ENCODE assay signal across 8 mouse cellular contexts in genomic region chr1:88008211-88008697, GRCm38 (mm10). TPM values are rescaled to one million over a fixed set of nuclear protein-coding genes. Genes with fewer than 3 reads are reported as not detected.
A peak's percentile ranks its signal among the peaks of the same experiment; 100 is the strongest.
DNase-seq lines count a peak whose midpoint lies in the region; ATAC-seq and TF ChIP-seq lines count a peak whose summit lies in the region.

Usp40 (minus strand) TSS chr1:88008551.

- H3K79me2 ChIP-seq in liver, adult 2 months (ENCODE audit: control insufficient read depth, insufficient read depth, low read length): peaks cover 5% of the 10 kb centered on the region; the same call in 1 of the 2 replicates

- H3K4me2 ChIP-seq in heart, embryonic 11.5 days: peak within 1 kb of the TSS; percentile 59
- peak within 1 kb of the TSS; percentile 78 for H3K4me2 ChIP-seq in kidney, embryonic 16.5 days (replicated peaks; ENCODE audit: low read depth, low read length)
- peak within 1 kb of the TSS; percentile 55 for H3K4me2 ChIP-seq in stomach, embryonic 14.5 days (replicated peaks; ENCODE audit: low read depth, low read length)

- TF ChIP-seq CTCF in liver, adult 2 months (IDR thresholded peaks at IDR 0.05; ENCODE audit: low read depth, low read length): no peak

- no peaks in the 10 kb centered on the region for H3K27me3 ChIP-seq in heart, embryonic 11.5 days (ENCODE audit: control insufficient read depth, insufficient read depth, low read length)
- H3K27me3 ChIP-seq in kidney, embryonic 16.5 days (ENCODE audit: insufficient read depth, low read length): no peaks in the 10 kb centered on the region
- H3K27me3 ChIP-seq in liver, adult 2 months (ENCODE audit: control insufficient read depth, insufficient read depth, low read length): no peaks in the 10 kb centered on the region
- no peaks in the 10 kb centered on the region for H3K27me3 ChIP-seq in stomach, embryonic 14.5 days (ENCODE audit: control insufficient read depth, insufficient read depth, low read length)

- H3K27ac ChIP-seq in heart, embryonic 11.5 days (ENCODE audit: low read depth, low read length): peak within 1 kb of the TSS; percentile 84
- peak within 1 kb of the TSS; percentile 89 for H3K27ac ChIP-seq in kidney, embryonic 16.5 days (ENCODE audit: low read length)
- peak within 1 kb of the TSS; percentile 96 for H3K27ac ChIP-seq in liver, adult 2 months (replicated peaks; ENCODE audit: insufficient read depth, low read depth, low read length)
- peak within 1 kb of the TSS; percentile 89 for H3K27ac ChIP-seq in stomach, embryonic 14.5 days (ENCODE audit: low read length)

- H3K9me3 ChIP-seq in heart, embryonic 11.5 days (replicated peaks; ENCODE audit: control insufficient read depth, low read length): no peaks in the 10 kb centered on the region
- H3K9me3 ChIP-seq in kidney, embryonic 16.5 days (ENCODE audit: low read length): no peaks in the 10 kb centered on the region
- no peaks in the 10 kb centered on the region for H3K9me3 ChIP-seq in stomach, embryonic 14.5 days (ENCODE audit: control insufficient read depth, low read depth, low read length)

- H3K9ac ChIP-seq in heart, embryonic 11.5 days (ENCODE audit: low read depth, low read length): peak within 1 kb of the TSS; percentile 85
- peak within 1 kb of the TSS; percentile 89 for H3K9ac ChIP-seq in kidney, embryonic 16.5 days (replicated peaks; ENCODE audit: low read length)
- H3K9ac ChIP-seq in liver, adult 2 months (ENCODE audit: low read depth, low read length): peak within 1 kb of the TSS; percentile 89
- H3K9ac ChIP-seq in stomach, embryonic 14.5 days (replicated peaks; ENCODE audit: low read depth, low read length): peak within 1 kb of the TSS; percentile 79

- H3K4me3 ChIP-seq in heart, embryonic 11.5 days (ENCODE audit: low read depth, low read length): peak within 1 kb of the TSS; percentile 59
- peak within 1 kb of the TSS; percentile 79 for H3K4me3 ChIP-seq in kidney, embryonic 16.5 days (ENCODE audit: low read length)
- peak within 1 kb of the TSS; percentile 70 for H3K4me3 ChIP-seq in liver, adult 2 months (ENCODE audit: insufficient read depth, low read depth, low read length)
- H3K4me3 ChIP-seq in stomach, embryonic 14.5 days (ENCODE audit: low read depth, low read length): peak within 1 kb of the TSS; percentile 64

- no peaks in the 10 kb centered on the region for H3K36me3 ChIP-seq in heart, embryonic 11.5 days (ENCODE audit: control insufficient read depth, insufficient read depth, low read length)
- peaks cover 4% of the 10 kb centered on the region; the same call in 1 of the 2 replicates for H3K36me3 ChIP-seq in kidney, embryonic 16.5 days (ENCODE audit: insufficient read depth, low read length)
- H3K36me3 ChIP-seq in liver, adult 2 months (ENCODE audit: control insufficient read depth, insufficient read depth, low read length): peaks cover 13% of the 10 kb centered on the region; the same call in 1 of the 2 replicates
- peaks cover 8% of the 10 kb centered on the region for H3K36me3 ChIP-seq in stomach, embryonic 14.5 days (ENCODE audit: control insufficient read depth, insufficient read depth, low read length)

- peak; percentile 87 for ATAC-seq in erythroblast, adult 5-6 weeks (replicated peaks; ENCODE audit: low FRiP score, poor library complexity, severe bottlenecking)
- peak; percentile 85 for ATAC-seq in heart, embryonic 11.5 days (replicated peaks; ENCODE audit: insufficient number of reproducible peaks, low FRiP score, low TSS enrichment)
- ATAC-seq in kidney, embryonic 16.5 days (ENCODE audit: low FRiP score, low TSS enrichment): peak; percentile 97
- ATAC-seq in stomach, embryonic 14.5 days (ENCODE audit: insufficient number of reproducible peaks, insufficient read depth, low FRiP score, low read depth): peak; percentile 93

- peak; percentile 69 to 77 for DNase-seq in B cell, adult 2 months
- DNase-seq in brain, adult 2 months (ENCODE audit: low read depth, low spot score): peak; percentile 93
- DNase-seq in liver, adult 2 months (ENCODE audit: extremely low read depth, low read depth, low spot score): peak; percentile 79
- DNase-seq in naive thymus-derived CD4-positive, alpha-beta T cell, adult 2 months (ENCODE audit: low read depth): peak; percentile 78

- WGBS in heart, embryonic 11.5 days (ENCODE audit: insufficient replicate concordance): under 1% methylated on average over 45 of the region's 45 CpGs
- under 1% methylated on average over 44 of the region's 45 CpGs for WGBS in kidney, embryonic 16.5 days
- under 1% methylated on average over 45 of the region's 45 CpGs for WGBS in liver, adult 2 months
- under 1% methylated on average over 45 of the region's 45 CpGs for WGBS in stomach, embryonic 14.5 days

- 0 out of 2 replicates have a peak, but pooled peaks have one; percentile 49 for TF ChIP-seq POLR2A in liver, adult 2 months (IDR thresholded peaks at IDR 0.05; ENCODE audit: extremely low read depth, insufficient read depth, low read length)

- no peaks in the 10 kb centered on the region for H3K4me1 ChIP-seq in heart, embryonic 11.5 days (ENCODE audit: control insufficient read depth, insufficient read depth, low read length)
- H3K4me1 ChIP-seq in kidney, embryonic 16.5 days (ENCODE audit: insufficient read depth, low read length): peaks cover 16% of the 10 kb centered on the region
- peaks cover 11% of the 10 kb centered on the region for H3K4me1 ChIP-seq in liver, adult 2 months (ENCODE audit: control insufficient read depth, insufficient read depth, low read length)
- H3K4me1 ChIP-seq in stomach, embryonic 14.5 days (ENCODE audit: control insufficient read depth, insufficient read depth, low read length): peaks cover 5% of the 10 kb centered on the region

RNA-seq across cellular contexts. Expression of gene Usp40, which starts in this region (rescaled TPM):
- 2.7 and 3.8 TPM in 2 replicates for total RNA-seq in erythroblast, adult 5-6 weeks (2015; ENCODE audit: low replicate concordance)
- 2.6 and 7.4 TPM in 2 replicates for total RNA-seq in erythroblast, adult 5-6 weeks (2017; ENCODE audit: low replicate concordance)
- 28.5 and 28.8 TPM in 2 replicates for polyA plus RNA-seq in heart, embryonic 11.5 days (2014; fragmentation: Nextera tagmentation; extraction: Ambion mirVana)
- polyA plus RNA-seq in kidney, embryonic 16.5 days (2015; fragmentation: Nextera tagmentation; extraction: Ambion mirVana): 38.3 and 42.3 TPM in 2 replicates
- 29.4 and 29.8 TPM in 2 replicates for total RNA-seq in liver, adult 2 months (2014; rRNA removed)
- 6.4 and 8.6 TPM in 2 replicates for polyA plus RNA-seq in liver, adult 2 months (2012; rRNA removed)
- 41.9 and 43.9 TPM in 2 replicates for polyA plus RNA-seq in stomach, embryonic 14.5 days (2014; fragmentation: Nextera tagmentation; extraction: Ambion mirVana)

Comparison
In these comparisons a context has a peak if more than half of its experiments do, and no peak if none do; other contexts are left out.
1. Peak in every context shown above with its lines: DNase-seq, ATAC-seq, H3K4me3 ChIP-seq and H3K27ac ChIP-seq.